Mouse (Mus musculus) C2C12 (cell line): ENCODE measurements around the gene Ankrd50. TPM values are rescaled to one million over a fixed set of nuclear protein-coding genes. Genes with fewer than 3 reads are reported as not detected.

ENCODE experiments used
- H3K27me3 ChIP-seq: one replicate; pipeline ENCODE4 v1.6.1; 2011; ENCODE audit not compliant: control insufficient read depth, insufficient read depth, insufficient read length
- H3K36me3 ChIP-seq: one replicate; pipeline ENCODE4 v1.6.1; 2011; ENCODE audit not compliant: control insufficient read depth, insufficient read depth
- H3K4me3 ChIP-seq: one replicate; pipeline ENCODE4 v1.5.1; 2011; ENCODE audit warnings: mild to moderate bottlenecking, control low read depth; ENCODE audit not compliant: poor library complexity, insufficient read depth, severe bottlenecking
- H3K79me2 ChIP-seq: one replicate; pipeline ENCODE4 v1.6.1; 2011; ENCODE audit not compliant: control insufficient read depth, insufficient read depth
- H3K79me3 ChIP-seq: one replicate; pipeline ENCODE4 v1.6.1; 2011; ENCODE audit warnings: low read depth, control low read depth
- H3ac ChIP-seq: one replicate; pipeline ENCODE3; 2011; ENCODE audit warnings: low read depth; ENCODE audit not compliant: control insufficient read depth, insufficient read length
- CEBPB ChIP-seq: IDR thresholded peaks from one replicate; pipeline ENCODE4 v1.6.1; 2011; ENCODE audit warnings: low read depth, mild to moderate bottlenecking, control low read depth, moderate library complexity
- CTCF ChIP-seq: IDR thresholded peaks from one replicate; pipeline ENCODE4 v1.5.1; 2011; ENCODE audit not compliant: control insufficient read depth, insufficient read depth, insufficient read length
- FOSL1 ChIP-seq: IDR thresholded peaks from one replicate; pipeline ENCODE4 v1.8.0; 2011; ENCODE audit warnings: mild to moderate bottlenecking, low read length; ENCODE audit not compliant: poor library complexity, insufficient read depth, severe bottlenecking
- MAX ChIP-seq: IDR thresholded peaks from one replicate; pipeline ENCODE4 v1.6.1; 2011; ENCODE audit warnings: mild to moderate bottlenecking, control low read depth
- MYOD1 ChIP-seq: IDR thresholded peaks from one replicate; pipeline ENCODE4 v1.6.1; 2011; ENCODE audit warnings: low read depth; ENCODE audit not compliant: control insufficient read depth, insufficient read length
- MYOG ChIP-seq: IDR thresholded peaks from one replicate; pipeline ENCODE4 v1.6.1; 2011; ENCODE audit not compliant: control insufficient read depth, insufficient read length; ENCODE audit errors: extremely low read depth
- USF1 ChIP-seq: IDR thresholded peaks from one replicate; pipeline ENCODE4 v1.6.1; 2011; ENCODE audit warnings: low read depth, mild to moderate bottlenecking, control low read depth, moderate library complexity
- polyA plus RNA-seq: library from polyadenylated mRNA; unstranded; fragments of >200 nt; fragmentation: generic; extraction: Trizol; gene quantifications from one replicate; pipeline ENCODE4 v1.2.1, GENCODE M21; 2012; ENCODE audit warnings: missing spikeins

The Ankrd50 gene
- polyA plus RNA-seq, 1 experiment = 31.0 TPM

GRCm38 (mm10) chr3:38466880-38467405, 17.7 kb downstream of the Ankrd50 start:
- Histone ChIP-seq H3ac (no peak overlapping the region), H3K79me3 (peaks cover 80% of the 10 kb centered on the region), H3K79me2 (peaks cover 99% of the 10 kb centered on the region), H3K4me3 (no peak overlapping the region), H3K36me3 (peaks cover 56% of the 10 kb centered on the region), H3K27me3 (no peaks in the 10 kb centered on the region)
- TF ChIP-seq FOSL1 = no peak
- TF ChIP-seq MAX = no peak
- no peak for TF ChIP-seq CTCF
- TF ChIP-seq MYOG = no peak
- TF ChIP-seq CEBPB = no peak
- TF ChIP-seq MYOD1 = peak; percentile 21

DNA sequence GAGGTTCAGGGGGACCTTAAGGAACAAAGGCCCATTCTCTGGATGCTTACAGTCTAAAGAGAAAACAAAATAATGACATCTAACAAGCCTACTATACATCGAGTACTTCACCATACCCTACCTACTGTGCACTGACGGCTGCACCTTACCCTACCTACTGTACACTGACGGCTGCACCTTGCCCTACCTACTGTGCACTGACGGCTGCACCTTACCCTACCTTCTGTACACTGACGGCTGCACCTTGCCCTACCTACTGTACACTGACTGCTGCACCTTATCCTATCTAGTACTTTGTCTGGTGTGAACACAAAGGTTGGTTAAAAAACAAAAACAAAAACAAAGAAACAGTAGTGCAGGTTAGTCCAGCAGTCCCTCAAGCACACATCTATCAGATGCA, 18.5 kb downstream of the Ankrd50 start:
- no peak for TF ChIP-seq MAX
- no peak for TF ChIP-seq MYOG
- no peak for TF ChIP-seq CTCF
- no peak for TF ChIP-seq CEBPB
- no peak for TF ChIP-seq FOSL1
- no peak for TF ChIP-seq USF1
- TF ChIP-seq MYOD1 = no peak
- H3K36me3 ChIP-seq = peaks cover 60% of the 10 kb centered on the region

DNA sequence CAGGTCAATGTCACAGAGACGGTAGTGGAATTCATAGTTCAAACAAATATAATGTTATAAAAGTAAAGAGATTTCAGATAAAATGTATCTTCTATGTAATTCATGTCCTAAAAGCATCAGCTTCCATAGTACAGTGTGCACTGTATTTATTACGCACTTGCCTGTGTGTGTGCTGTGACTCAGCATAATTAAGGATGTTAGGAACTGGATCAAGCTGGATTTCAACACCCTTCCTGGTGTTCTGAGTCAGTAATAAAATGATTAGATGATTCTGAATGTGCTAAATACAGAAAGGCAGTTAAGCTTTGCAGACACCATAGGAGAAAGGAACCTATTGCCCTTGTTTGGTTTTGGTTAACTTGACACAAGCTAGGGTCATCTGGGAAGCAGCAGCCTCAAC, 21.5 kb downstream of the Ankrd50 start:
- Histone ChIP-seq H3K27me3 (no peaks in the 10 kb centered on the region), H3K79me3 (peaks cover 47% of the 10 kb centered on the region), H3ac (no peak overlapping the region), H3K36me3 (peaks cover 57% of the 10 kb centered on the region), H3K4me3 (no peak overlapping the region), H3K79me2 (peaks cover 70% of the 10 kb centered on the region)
- TF ChIP-seq MYOG (no peak), MYOD1 (no peak), USF1 (no peak), FOSL1 (no peak), CTCF (no peak)

More for the DNA sequence above, 18.5 kb downstream of the Ankrd50 start:
- Histone ChIP-seq H3K79me3 (peaks cover 72% of the 10 kb centered on the region), H3K27me3 (no peaks in the 10 kb centered on the region), H3K4me3 (no peak overlapping the region), H3ac (no peak overlapping the region), H3K79me2 (peaks cover 93% of the 10 kb centered on the region)

DNA sequence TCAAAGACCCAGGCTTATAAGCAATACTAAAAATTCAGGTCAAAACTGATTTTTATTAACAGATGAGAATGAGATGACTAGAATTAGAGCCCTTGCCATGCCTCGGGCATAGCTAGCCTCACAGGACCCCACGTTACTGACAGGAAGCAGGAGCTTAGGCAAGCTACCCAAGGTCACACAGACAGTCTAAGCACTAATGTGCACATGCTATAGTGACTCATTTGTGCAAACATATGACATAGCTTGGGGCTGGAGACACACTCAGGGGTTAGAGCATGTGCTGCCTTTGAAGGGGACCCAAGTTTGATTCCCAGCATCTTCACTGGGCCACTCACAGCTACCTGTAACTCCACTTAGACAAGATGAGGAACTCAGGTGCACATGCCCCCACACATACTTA, 22.9 kb downstream of the Ankrd50 start:
- peaks cover 62% of the 10 kb centered on the region for H3K36me3 ChIP-seq

DNA sequence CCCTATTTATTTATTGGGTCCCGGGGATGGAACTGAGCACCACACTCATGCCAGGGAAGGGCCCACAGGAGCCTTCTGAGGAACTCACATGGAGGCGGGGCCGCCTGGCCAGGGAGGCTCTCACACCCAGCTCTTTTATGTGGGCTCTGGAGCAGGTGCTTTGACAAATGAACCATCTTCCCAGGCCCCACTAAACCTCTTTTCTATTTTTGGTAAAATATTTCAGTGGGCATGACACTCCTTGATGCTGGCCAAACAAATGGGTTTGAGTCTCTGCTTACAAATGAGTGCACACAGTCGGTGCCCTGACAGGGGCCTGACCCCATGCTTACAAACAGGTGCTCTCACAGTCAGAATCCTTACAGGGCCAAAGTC, 24.4 kb downstream of the Ankrd50 start:
- no peak for TF ChIP-seq USF1
- TF ChIP-seq CTCF = no peak
- peaks cover 24% of the 10 kb centered on the region for H3K79me3 ChIP-seq
- H3ac ChIP-seq = no peak overlapping the region
- peaks cover 71% of the 10 kb centered on the region for H3K36me3 ChIP-seq
- H3K27me3 ChIP-seq = no peaks in the 10 kb centered on the region
- no peak overlapping the region for H3K4me3 ChIP-seq
- H3K79me2 ChIP-seq = peaks cover 65% of the 10 kb centered on the region

More for the DNA sequence above, 22.9 kb downstream of the Ankrd50 start:
- Histone ChIP-seq H3K27me3 (no peaks in the 10 kb centered on the region), H3ac (no peak overlapping the region), H3K79me2 (peaks cover 70% of the 10 kb centered on the region), H3K79me3 (peaks cover 35% of the 10 kb centered on the region), H3K4me3 (no peak overlapping the region)
- TF ChIP-seq FOSL1 = no peak
- no peak for TF ChIP-seq CEBPB
- TF ChIP-seq MYOG = no peak
- no peak for TF ChIP-seq MAX
- TF ChIP-seq USF1 = no peak
- no peak for TF ChIP-seq MYOD1
- no peak for TF ChIP-seq CTCF

GRCm38 (mm10) chr3:38459507-38460249, 25.0 kb downstream of the Ankrd50 start:
- Histone ChIP-seq H3K79me2 (peaks cover 64% of the 10 kb centered on the region), H3K79me3 (peaks cover 20% of the 10 kb centered on the region), H3K27me3 (no peaks in the 10 kb centered on the region), H3K36me3 (peaks cover 71% of the 10 kb centered on the region), H3K4me3 (no peak overlapping the region), H3ac (no peak overlapping the region)
- TF ChIP-seq CTCF = no peak
- TF ChIP-seq MYOD1 = no peak
- TF ChIP-seq MAX = no peak
- TF ChIP-seq USF1 = no peak
- no peak for TF ChIP-seq MYOG
- TF ChIP-seq CEBPB = no peak
- TF ChIP-seq FOSL1 = no peak
